Mouse (Mus musculus): ENCODE measurements at regions not wholly inside any gene's neighbourhood (a gene's known extent, or its start where the extent isn't known, plus 50 kb on each side); places are given as distances from the start of the nearest gene placed in this dataset.
"Not testable (repeated sequence)": the region's sequence is repeated elsewhere in the genome, so short reads cannot be mapped to it uniquely, and the experiment has no call there.

DNA sequence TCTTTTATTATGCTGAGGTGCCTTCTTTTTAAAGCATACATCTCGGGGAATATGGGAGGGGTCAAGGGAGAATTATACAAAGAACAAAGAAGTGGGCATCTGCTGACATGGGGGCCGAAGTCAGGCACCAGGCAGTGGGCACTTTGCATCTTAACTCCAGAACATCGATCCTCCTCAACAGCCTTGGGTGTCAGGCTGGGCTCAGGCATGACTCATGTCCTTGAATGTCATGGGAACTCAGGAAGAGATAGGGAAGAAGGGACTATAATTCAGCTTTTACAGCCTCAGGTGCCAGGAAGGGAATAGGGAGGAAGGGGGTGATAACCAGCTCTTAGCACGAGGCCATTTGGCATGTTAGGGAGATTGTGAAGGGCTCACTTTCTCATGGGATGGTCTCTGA is 85.6 kb upstream of the Ptprz1 start:
- CTCF ChIA-PET, POLR2A ChIA-PET: not testable (repeated sequence)

DNA sequence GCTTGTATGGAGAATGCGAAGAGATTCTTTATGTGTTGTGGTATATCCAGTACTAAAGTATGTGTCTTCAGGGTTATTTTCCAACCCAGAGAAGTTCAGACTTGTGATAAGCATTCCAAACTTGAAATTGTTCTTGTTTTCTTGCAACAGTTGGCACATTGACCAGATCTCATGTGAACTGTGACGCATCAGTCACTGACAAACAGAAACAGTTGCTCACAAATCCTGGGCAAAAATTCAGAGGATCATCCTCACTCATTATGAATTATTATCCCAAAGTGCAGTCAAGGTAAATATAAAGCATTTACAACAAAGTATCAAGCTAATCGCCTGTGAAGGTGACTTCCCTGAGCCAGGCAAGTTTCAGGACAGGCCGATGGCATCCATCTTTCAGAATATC is 83.5 kb upstream of the Ptprz1 start:
- ChIA-PET POLR2A (interaction anchor here in 1 of 4 experiments (1.1 kb wide), 1 partner anchor 440 kb away, joined by 4 read pairs; no protein-coding TSS in a partner anchor), CTCF (interaction anchor here in 1 of 4 experiments (0.7 kb wide), 1 partner anchor 111 kb away, joined by 3 read pairs; no protein-coding TSS in a partner anchor)

DNA sequence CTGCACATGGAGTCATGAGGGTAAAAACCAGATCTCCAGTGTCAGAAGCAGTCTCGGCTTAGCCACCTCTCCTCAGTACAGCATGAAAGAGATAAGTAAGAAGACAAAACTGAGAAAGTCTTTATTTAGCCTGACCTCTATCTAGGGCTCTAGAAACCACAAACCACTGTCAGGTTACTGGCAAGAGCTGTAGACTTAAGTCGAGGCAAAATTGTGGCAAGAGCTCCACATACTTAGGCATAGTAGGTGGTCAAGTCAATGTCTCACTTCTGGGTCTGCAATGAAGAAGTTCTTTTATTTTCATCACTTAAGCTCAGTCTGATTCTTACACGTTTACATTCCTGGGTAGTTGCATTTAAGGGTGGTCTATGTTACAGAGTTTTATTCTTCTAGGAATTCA is 82.7 kb upstream of the Ptprz1 start:
- ChIA-PET CTCF (interaction anchor here in 1 of 4 experiments (0.6 kb wide), 1 partner anchor 740 kb away, joined by 3 read pairs; no protein-coding TSS in a partner anchor), POLR2A (no interaction called here)

DNA sequence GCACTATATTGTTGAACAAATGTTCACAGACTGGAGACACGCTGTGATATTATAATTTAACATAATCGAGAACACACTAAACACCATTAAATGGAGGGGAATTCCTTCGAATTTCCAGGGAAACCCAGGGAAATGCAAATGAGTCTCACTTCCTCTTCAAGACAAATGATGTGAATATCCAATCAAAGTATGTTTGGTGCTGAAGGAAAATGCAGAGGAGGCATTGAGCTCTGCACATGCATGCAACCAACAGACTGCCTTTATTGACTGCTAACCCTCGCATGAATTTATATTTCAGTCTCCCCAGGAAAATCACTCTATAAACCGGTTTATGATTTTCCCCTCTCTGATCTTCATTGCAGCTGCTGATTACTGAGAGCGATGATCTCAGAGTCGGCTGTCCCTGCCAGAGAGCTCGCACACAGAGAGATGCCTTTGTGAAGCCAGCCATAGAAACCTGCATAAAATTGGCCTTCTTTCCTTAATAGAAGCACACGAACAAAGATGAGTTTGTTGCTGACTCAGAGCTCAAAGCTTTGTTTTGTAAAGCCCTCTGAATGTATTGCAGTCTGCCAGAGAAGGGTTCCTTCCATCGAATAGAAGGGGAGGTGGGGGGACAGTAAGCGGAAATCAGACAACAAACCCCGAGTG is 81.1 kb upstream of the Ptprz1 start:
- ChIA-PET CTCF (interaction anchor here in 1 of 4 experiments (0.6 kb wide), 1 partner anchor 141 kb away, joined by 13 read pairs; no protein-coding TSS in a partner anchor), POLR2A (no interaction called here)

DNA sequence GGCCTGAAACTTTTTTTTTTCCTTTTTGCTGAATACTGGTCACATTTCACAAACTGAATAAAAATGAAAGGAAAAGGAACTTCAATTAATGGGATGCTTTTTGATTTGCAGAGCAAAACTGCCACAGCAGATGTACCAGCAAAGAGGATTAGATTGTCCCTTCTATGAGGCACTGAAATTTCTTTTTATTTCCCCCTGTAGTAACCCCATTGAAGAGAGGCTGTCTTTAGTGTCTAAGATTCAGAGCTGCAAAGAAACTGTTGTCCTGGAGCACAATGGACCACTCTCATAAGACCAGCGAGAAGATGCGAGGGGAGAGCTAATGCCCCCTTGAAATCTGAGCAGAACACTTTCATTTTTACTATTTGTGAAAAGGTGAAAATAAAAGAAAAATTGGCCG is 80.5 kb upstream of the Ptprz1 start:
- ChIA-PET POLR2A (no interaction called here), CTCF (interaction anchor here in 1 of 4 experiments (0.6 kb wide), 1 partner anchor 142 kb away, joined by 13 read pairs; no protein-coding TSS in a partner anchor)

DNA sequence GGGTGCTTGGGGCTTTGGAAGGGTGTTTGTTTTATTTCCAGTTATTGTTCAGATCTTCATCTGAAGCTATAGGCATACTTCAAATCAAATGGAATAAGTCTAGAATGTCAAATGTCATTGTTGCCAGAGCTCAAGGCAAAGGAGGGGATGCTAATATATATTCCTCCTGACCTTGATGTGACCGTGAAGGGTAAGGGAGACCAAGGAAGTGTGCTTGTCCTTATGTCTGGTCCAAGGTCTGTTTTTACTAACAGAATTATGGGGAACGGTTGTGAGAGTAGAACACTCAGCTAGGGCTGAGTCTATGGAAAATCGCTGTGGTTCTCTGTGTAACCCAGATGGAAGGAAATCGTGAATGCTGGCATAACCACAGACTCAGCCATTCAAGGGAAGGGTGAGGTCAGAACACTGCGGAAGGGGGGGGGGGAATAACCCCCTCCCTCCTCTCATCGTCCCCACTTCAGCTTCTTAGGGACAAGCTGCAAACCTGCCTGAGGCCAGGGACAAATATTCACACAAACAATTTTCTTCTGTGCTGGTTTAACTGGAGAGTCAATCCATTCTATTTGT is 79.9 kb upstream of the Ptprz1 start:
- POLR2A ChIA-PET = no interaction called here
- CTCF ChIA-PET = no interaction called here

DNA sequence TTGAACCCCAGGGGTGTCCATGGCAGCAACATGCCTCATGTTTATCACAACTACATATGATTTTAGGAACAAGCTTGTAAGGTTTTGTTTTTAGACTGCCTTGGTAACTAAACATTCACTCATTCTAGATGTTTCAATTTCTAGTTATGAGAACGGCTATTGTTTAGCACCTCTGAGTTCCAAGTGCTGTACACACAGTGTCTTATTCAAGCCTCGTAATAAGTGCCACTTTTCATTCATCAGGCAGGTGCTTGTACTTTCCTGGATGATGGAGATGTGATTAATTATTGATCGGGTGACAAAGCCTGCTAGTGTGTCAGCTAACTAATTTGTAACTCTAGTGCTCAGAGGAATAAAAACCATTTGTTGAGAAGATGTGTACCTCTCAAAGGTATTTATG is 73.4 kb upstream of the Ptprz1 start:
- CTCF ChIA-PET = interaction anchor here in 1 of 4 experiments (0.6 kb wide), 1 partner anchor 670 kb away, joined by 3 read pairs; no protein-coding TSS in a partner anchor
- POLR2A ChIA-PET = no interaction called here

DNA sequence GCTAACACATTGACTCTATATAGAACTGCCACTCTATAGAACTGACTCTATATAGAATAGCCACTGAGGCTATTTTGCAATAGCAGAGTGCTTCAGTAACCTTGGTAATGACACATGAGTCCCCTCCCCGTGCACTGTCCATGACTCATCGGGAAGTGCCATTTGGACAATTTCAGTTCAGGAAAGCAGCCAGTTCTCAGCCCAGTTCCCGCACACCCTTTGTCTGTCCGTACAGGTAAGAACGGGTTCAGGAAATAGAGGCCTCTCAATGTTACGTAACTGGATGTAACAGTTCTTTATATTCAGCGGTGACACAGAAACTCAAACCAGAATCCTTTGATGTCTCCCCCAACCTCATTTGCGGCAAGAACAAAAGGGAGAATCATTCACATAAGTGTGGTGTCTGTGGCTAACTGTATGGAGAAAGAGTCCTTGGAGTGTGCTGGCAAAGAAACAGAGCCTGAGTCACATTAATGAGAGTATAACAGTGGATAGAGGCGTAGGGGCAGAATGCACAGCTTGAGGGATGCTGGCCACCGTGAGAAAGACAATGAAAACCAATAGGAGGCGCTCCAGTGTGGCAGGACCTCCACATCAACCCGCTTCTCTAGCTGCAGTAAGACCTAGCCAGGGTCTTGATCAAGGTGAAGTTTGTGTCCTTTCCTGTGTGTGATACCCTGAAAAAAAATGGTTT is 72.8 kb upstream of the Ptprz1 start:
- CTCF ChIA-PET = interaction anchor here in 2 of 4 experiments (0.6 to 1.1 kb wide), 3 partner anchors 39 to 670 kb away, joined by 3 read pairs; no protein-coding TSS in a partner anchor
- POLR2A ChIA-PET = no interaction called here

DNA sequence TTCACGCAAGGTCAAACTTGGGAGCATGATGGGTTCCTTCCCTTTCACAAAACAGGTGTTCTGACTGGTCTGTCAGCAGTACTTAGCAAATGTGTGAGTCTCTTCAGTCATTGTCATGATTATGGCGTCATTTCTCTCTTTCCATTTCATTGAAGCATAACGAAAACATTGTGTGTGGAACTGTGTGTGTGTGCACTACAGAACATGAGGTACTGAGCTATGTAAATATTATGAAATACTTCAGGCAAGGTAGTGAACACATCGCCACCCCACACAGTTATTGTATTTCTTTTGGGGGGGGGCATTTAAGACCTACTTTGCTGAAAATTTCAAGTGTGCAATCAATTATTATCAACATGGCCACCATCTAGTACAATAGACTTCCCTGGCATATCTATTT is 71.4 kb upstream of the Ptprz1 start:
- ChIA-PET POLR2A (no interaction called here), CTCF (no interaction called here)

DNA sequence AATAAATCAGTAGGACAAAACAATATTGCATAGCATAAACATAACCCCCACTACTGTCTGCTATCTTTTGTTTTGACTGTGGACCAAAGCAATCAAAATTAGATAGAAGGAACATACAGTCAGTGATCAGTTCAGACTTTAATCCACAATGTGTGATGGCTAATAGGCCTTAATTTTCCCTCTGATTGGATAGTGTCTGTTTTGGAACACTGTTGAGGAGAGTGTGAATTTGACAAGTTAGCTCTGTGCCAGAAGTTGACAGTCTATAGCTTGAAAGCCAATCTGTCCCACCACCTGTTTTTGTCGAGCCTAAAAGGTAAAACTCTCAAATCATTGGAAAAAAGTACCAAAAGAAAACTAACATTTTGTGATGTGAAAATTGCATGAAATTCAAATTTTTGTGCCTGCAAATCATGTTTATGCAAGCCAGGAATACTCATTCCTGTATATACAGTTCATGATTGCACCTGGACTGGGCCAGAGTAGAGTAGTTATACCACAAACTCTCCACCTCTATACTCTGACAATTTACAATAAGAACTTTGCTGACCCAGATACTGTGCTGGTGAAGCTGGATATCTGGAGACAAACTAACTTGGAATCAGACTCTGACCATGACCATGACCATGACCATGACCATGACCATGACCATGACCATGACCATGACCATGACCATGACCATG is 50.1 kb upstream of the Ptprz1 start:
- ChIA-PET CTCF (no interaction called here), POLR2A (no interaction called here)
